Mouse (Mus musculus) adrenal gland, postnatal 4 days (tissue): ENCODE measurements around the gene Gpx4. TPM values are rescaled to one million over a fixed set of nuclear protein-coding genes. Genes with fewer than 3 reads are reported as not detected.

Experiments
- DNase-seq, 2 experiments: peaks; one replicate each; pipeline ENCODE4 v3.0.0; 2021 to 2022; ENCODE audit warnings: low spot score in 2 of 2, mixed read lengths in 2 of 2
- total RNA-seq, 2 experiments: library from RNA; stranded (reverse); gene quantifications; 2 replicates each; pipeline ENCODE4 v1.2.3; 2021

Gene Gpx4
- total RNA-seq, 2 experiments from 2014 or later: 576 to 622 TPM

GRCm38 (mm10) chr10:80102216-80102915, 55.4 kb downstream of the Gpx4 start:
- DNase-seq: peak; percentile 67 to 74

GRCm38 (mm10) chr10:80103032-80103431, 56.1 kb downstream of the Gpx4 start:
- DNase-seq: no peak

DNA sequence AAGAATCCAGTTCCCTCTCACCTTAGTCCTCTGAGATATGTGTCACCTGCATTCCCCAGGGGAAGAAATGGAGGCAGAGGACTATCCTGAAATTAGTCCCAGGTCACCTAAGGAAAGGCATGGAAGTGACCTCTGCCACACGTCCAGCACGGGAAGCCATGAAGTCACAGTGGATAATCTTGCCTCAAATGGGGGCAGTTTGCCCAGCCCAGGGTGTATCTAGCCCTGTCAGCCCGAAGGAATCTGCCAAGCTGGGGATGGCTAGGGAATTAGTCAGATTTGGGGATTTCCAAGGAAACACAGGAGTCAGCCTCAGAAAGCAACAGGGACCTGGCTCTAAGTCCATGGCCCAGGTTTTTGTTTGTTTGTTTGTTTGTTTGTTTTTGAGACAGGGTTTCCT, 57.2 kb downstream of the Gpx4 start:
- no peak for DNase-seq

DNA sequence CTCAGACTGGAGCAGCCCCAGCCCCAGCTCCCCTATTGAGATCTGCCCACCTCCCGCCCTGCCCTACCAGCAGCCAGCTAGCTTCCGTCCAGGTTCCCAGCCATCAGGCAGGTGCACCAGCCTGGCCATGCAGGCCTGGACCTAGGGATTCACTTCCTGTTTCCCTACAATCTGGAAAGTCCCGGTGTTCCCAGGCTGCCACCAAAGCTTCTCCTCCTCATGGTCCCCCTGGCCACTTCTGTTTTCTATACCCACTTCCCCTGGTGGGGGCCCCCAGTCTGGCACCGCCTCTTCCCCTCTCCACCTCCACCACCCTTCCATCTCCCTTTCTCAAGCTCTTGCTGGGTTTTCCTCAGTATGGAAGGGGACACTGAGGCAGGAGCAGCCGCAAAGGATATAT, 58.5 kb downstream of the Gpx4 start, which contains the start of gene Sbno2:
Gene Sbno2 (minus strand): TSS at position 112 of the 400 bp plus-strand sequence.
- DNase-seq: no peak

DNA sequence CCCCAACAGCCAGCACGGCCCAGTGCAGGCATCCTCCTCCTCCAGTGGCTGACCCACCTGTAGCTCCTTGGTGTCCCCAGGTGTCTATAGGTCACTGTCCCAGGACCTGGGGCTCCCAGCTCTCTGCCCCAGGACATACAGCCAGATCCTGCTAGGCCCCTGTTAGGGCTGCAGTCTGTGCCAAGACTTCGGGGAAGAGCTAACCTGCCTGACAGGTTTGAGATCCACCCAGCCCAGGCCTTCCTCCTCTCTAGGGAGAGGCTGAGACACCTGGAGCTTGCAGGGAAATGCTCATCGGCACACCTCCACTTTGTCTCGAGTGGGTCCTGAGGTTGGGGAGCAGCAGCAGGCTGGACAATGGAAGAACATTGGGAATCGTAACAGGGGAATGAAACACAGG, 59.0 kb downstream of the Gpx4 start:
- DNase-seq: no peak

Other genes with a start within 250 kb of the Gpx4 start
- gene Misp, start 226.2 kb upstream of the Gpx4 start, total RNA-seq: 1 to 10 TPM in 1 of 2 experiments, under 1 TPM in 1; 0.20 to 4.2 TPM
- gene Ptbp1, start 192.7 kb upstream of the Gpx4 start, total RNA-seq: 100 to 1,000 TPM; 344 to 389 TPM
- 1 to 10 TPM; 2.2 to 7.0 TPM for gene Prtn3, start 172.7 kb upstream of the Gpx4 start, total RNA-seq
- gene Plppr3, start 172.5 kb upstream of the Gpx4 start, total RNA-seq: 10 to 100 TPM in 1 of 2 experiments, 1 to 10 TPM in 1; 8.6 to 14.8 TPM
- 1 to 10 TPM in 1 of 2 experiments, under 1 TPM in 1; 0.92 to 5.7 TPM for gene Elane, start 160.9 kb upstream of the Gpx4 start, total RNA-seq
- gene Cfd, start 156.3 kb upstream of the Gpx4 start, total RNA-seq: 10 to 100 TPM; 13.7 to 25.6 TPM
- 10 to 100 TPM; 64.1 to 64.7 TPM for gene Med16, start 138.2 kb upstream of the Gpx4 start, total RNA-seq
- gene Gm26602, start 136.3 kb upstream of the Gpx4 start, total RNA-seq: not detected
- gene Kiss1r, start 130.2 kb upstream of the Gpx4 start, total RNA-seq: 1 to 10 TPM in 1 of 2 experiments, under 1 TPM in 1; 0.87 to 1.6 TPM
- gene R3hdm4, start 126.0 kb upstream of the Gpx4 start, total RNA-seq: 100 to 1,000 TPM; 119 to 133 TPM
- gene Arid3a, start 120.1 kb upstream of the Gpx4 start, total RNA-seq: 10 to 100 TPM; 12.6 to 15.9 TPM
- gene Wdr18, start 87.0 kb upstream of the Gpx4 start, total RNA-seq: 10 to 100 TPM; 42.6 to 45.3 TPM
- gene Grin3b, start 76.5 kb upstream of the Gpx4 start, total RNA-seq: under 1 TPM; 0.25 to 0.39 TPM
- 100 to 1,000 TPM; 146 to 147 TPM for gene Tmem259, start 62.8 kb upstream of the Gpx4 start, total RNA-seq
- 10 to 100 TPM; 40.9 to 48.7 TPM for gene Cnn2, start 58.6 kb upstream of the Gpx4 start, total RNA-seq
- gene Abca7, start 50.7 kb upstream of the Gpx4 start, total RNA-seq: 10 to 100 TPM; 21.9 to 23.0 TPM
- gene Arhgap45, start 30.5 kb upstream of the Gpx4 start, total RNA-seq: 1 to 10 TPM; 7.1 to 8.5 TPM
- gene Polr2e, start 7.4 kb upstream of the Gpx4 start, total RNA-seq: 100 to 1,000 TPM; 103 to 112 TPM
- gene Sbno2, start 58.4 kb downstream of the Gpx4 start, total RNA-seq: 10 to 100 TPM; 51.7 to 53.2 TPM
- 100 to 1,000 TPM; 130 to 139 TPM for gene Stk11, start 68.6 kb downstream of the Gpx4 start, total RNA-seq
- 100 to 1,000 TPM; 401 to 425 TPM for gene Atp5d, start 91.5 kb downstream of the Gpx4 start, total RNA-seq
- gene Cbarp, start 93.7 kb downstream of the Gpx4 start, total RNA-seq: 10 to 100 TPM; 49.1 to 72.7 TPM
- 100 to 1,000 TPM; 113 to 124 TPM for gene Midn, start 101.1 kb downstream of the Gpx4 start, total RNA-seq
- 100 to 1,000 TPM; 296 to 322 TPM for gene Cirbp, start 118.8 kb downstream of the Gpx4 start, total RNA-seq
- gene 1600002K03Rik, start 125.8 kb downstream of the Gpx4 start, total RNA-seq: 1 to 10 TPM; 7.5 to 8.8 TPM
- gene Efna2, start 132.3 kb downstream of the Gpx4 start, total RNA-seq: 1 to 10 TPM; 6.5 to 7.5 TPM
- gene Mum1, start 179.3 kb downstream of the Gpx4 start, total RNA-seq: 10 to 100 TPM; 48.9 to 50.4 TPM
- gene Ndufs7, start 202.0 kb downstream of the Gpx4 start, total RNA-seq: 100 to 1,000 TPM; 208 to 225 TPM
- 100 to 1,000 TPM; 181 to 214 TPM for gene Gamt, start 213.8 kb downstream of the Gpx4 start, total RNA-seq
- gene Dazap1, start 214.3 kb downstream of the Gpx4 start, total RNA-seq: 100 to 1,000 TPM; 180 to 181 TPM
- gene Rps15, start 245.3 kb downstream of the Gpx4 start, total RNA-seq: 1,000 to 10,000 TPM; 1,413 to 1,504 TPM
- 10 to 100 TPM in 1 of 2 experiments, 1 to 10 TPM in 1; 9.9 to 10.4 TPM for gene Apc2, start 248.8 kb downstream of the Gpx4 start, total RNA-seq